Mouse (Mus musculus) sigmoid colon, adult 10 weeks (tissue): ENCODE measurements around the gene Nkx1-2. TPM values are rescaled to one million over a fixed set of nuclear protein-coding genes. Genes with fewer than 3 reads are reported as not detected.

Experiments
- polyA plus RNA-seq: library from polyadenylated mRNA; stranded (reverse); fragments of 350-450 nt; fragmentation: Illumina TruSeq; extraction: RNeasy Lipid Tissue Mini Kit (QIAGEN cat#74804); gene quantifications from one replicate; pipeline ENCODE4 v1.2.3, GENCODE M21; 2014; ENCODE audit warnings: low read depth, low replicate concordance

The Nkx1-2 gene
- polyA plus RNA-seq, result not detected

DNA sequence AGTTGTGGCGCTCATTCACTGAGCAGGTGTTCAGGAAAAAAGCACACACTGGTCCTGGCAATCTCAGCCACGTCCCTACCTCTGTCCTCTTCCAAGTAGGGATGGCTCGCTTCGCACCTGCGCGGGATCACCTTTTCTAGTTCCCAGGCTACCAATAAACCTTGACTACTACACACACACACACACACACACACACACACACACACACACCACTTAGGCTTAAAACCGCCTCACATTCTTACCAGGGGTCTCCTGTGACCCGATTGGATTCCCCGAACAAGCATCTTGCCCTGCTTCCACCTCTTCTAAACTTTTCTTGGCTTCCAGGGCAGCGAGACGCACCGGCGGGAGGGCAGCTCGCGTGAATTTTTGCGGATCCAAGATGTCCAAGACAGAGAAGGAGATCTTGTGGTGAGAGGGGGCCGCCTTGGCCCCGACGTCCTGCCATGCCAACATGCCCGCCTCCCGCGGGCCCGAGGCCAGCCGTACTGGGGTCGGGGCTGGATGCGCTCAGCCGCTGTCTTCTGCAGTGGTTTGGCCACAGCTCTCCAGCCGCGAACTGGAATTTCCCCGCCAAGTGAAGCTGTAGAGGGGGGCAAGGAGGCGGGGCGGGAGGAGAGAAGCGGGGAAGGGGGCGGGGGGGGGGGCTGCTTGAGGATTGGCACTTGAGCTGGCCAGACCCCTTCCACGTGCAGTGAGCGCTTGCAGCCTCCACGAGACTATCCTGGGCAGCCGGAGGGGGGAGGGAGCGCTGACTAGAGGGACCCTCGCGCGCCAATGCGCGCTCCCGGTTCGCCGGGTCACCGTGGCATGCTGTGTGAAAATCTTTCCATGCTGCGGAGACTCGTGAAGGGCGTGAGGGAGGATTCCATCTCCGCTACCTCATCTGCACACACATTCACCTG lies at the start of gene Nkx1-2:
TSS of gene Nkx1-2 (minus strand) at position 567 of the 905 bp plus-strand sequence.

DNA sequence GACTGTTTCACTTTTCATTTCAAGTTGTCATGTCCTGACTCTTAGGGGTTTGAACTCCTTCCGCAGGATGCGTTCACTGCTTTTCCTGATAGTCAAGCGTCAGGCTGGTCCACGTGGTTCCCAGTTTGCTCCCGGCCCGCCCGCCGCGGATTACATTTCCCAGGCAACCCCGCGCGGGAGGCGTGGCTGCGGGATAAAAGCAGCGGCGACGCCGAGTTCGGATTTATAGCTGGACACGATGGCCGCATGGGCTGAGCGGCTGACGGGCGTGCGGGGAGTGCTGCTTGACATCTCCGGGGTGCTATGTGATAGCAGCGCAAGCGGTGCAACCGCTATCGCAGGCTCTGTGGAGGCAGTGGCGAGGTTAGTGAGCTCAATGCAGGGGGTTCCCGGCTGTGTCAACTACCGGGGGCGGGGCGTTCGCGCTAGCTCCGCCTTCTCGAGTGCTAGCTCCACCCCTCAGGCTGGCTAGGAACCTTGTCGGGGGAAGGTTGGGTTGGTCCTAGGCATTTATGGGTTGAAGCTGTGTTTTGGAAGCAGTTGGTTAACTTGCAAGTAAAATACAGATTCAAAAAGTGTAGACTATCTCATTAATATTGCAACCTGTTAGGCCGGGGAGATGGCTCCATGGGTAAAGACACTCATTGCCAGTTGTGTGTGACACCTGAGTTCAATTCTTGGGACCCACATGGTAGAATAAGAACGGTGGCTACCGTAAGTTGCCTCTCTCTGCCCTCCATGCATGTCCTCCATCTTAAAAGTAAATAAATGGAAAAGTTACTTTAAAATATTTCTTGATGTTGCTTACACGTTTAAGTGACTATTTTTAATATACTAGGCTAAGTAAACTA lies 11.3 kb upstream of the Nkx1-2 start, which contains the start of gene Lhpp:
TSS of gene Lhpp (plus strand) at position 171 of the 851 bp plus-strand sequence.

DNA sequence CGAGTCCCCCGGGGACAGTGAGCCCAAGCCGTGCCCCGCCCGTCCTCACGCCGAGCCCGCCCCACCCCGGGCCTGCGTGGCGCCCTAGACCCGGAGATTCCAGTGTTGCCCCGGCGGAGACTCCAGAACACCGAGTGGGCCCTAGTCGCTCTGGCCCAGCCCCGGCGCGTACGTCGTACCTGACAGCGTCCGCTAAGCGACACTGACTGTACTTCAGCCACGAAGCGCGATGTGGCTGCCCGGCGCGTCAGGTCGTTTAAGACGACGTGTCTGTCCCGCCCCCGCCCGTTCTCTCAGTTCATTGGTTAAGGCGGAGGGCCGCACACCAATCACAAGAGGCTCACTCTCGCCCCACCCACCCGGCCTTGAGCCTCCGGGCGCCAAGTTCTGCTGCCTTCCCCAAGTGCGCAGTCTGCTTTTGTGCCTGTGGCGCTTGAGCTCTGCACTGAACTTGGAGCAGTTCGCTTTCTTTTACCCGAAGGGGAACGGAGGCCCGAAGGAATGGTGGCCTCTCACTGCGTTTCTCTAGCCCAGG lies 23.3 kb downstream of the Nkx1-2 start, which contains the start of gene Oat:
TSS of gene Oat (minus strand) at position 283 of the 535 bp plus-strand sequence.

Other genes with a start within 250 kb of the Nkx1-2 start
- gene Oat, start 23.2 kb downstream of the Nkx1-2 start, polyA plus RNA-seq, result 110 TPM
- gene Lhpp, start 11.0 kb upstream of the Nkx1-2 start, polyA plus RNA-seq, result 3.2 TPM
- gene Fam53b, start 214.2 kb upstream of the Nkx1-2 start, polyA plus RNA-seq, result 6.6 TPM